Mouse (Mus musculus) mouse embryonic stem cell (cell line): ENCODE results near the gene Rmdn3.

Experiments used
- in situ Hi-C, 2 experiments: fragments of 300-500 bp; cut with MboI; formaldehyde crosslinking; loops; 1 replicate in 1 of 2; 3 replicates in 1 of 2; pipeline ENCODE4 v1.14.3; 2019 to 2020; ENCODE audit warnings: low sequenced_read_pairs in 2 of 2, low pct_unique_long_range_greater_than_20kb in 1 of 2, mixed read lengths in 1 of 2; ENCODE audit not compliant: unreplicated experiment in 1 of 2

Rmdn3 gene

DNA sequence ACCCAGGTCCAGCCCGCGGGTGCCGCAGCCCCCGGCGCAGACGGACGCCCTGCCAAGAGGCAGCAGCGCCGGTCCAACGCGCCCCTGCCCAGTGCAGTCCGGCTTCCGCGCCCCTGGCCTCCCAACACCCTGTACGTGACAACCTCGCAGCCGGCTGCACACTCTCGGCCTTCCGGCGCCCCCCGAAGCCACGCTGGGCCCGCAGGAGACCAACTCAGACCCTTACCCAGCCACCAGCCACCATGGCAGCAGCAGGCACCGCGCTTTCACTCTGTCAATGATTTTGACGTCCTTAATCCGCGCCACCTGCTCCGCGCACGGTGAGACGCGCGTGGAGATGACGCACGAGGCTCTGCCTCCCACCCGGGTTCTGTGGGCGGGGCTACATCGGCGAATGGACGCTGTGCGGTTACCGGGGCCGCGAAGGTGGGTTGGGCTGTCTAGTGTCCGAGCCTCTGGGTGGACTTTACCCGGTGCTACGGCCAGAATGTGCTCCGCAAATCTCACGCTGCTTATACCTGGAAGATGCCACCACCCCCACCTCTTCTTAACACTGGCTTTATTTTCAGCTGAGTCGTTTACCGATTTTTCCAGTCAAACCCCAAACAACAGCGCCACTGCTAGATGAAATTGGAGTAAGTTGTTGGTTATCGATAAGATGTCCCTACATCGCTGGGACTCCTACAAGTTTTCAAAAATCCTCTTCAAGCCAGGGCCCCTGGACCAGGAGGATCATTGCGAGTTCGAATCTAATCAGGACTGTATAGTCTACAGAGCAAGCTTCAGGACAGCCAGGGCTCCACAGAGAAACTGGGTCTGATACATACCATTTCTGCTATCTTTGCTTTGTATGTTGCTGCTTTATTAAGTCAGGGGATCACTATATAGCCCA is at the start of gene Rmdn3:
Rmdn3 (minus strand) TSS at position 354 of the 892 bp plus-strand sequence.
- in situ Hi-C loops, result no loop called here

DNA sequence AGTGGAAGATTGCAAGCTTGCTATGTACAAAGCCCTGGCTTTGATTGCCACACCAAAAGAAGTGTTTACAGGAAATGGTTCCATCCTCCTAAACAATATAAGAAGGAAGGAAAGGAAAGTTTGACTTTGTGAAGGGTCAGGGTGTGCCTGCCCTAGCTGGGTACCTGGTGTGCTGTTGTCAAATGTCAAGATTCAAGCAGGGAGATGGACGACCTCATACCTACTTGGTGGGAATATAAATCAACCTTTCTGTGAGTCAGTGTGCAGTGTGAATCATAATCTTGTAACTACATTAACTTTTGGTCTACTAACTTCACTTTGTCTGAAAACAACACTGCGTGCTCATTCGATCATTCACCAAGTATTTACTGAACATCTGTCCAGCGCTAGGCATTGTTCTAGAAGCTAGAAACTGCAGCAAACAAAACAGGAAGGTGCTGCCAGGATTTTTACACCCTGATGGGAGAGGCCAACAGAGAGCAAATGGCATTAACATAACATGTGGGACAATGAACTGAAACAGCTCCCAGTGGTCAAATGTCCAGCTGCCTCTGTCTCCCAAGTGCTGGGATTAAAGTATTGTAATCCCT is 47.1 kb upstream of the Rmdn3 start:
- in situ Hi-C loops, result no loop called here

DNA sequence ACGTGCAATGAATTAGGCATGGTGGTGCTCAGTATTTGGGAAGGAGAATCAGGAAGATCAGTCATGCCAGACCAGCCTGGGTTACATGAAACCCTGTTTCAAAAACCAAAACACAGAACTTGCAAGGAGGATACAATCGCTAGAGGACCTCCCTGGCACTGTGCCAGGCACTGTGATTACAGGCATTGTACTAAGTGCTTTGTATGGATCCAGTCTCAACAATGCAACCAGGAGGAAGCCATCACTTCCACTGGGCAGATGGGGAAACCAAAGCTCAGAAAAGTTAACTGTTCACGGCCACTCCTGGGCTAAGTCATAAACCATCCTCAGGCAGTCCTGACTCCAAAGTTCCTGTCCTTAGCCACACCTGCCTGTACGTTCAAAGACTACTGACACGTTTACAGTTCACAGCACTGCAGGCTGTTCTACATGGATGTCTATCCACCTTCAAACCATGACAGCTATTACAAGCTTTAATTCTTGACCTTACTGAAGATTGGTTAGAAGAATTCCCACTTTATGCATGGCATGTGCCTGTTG is 46.1 kb upstream of the Rmdn3 start:
- in situ Hi-C loops, result no loop called here

DNA sequence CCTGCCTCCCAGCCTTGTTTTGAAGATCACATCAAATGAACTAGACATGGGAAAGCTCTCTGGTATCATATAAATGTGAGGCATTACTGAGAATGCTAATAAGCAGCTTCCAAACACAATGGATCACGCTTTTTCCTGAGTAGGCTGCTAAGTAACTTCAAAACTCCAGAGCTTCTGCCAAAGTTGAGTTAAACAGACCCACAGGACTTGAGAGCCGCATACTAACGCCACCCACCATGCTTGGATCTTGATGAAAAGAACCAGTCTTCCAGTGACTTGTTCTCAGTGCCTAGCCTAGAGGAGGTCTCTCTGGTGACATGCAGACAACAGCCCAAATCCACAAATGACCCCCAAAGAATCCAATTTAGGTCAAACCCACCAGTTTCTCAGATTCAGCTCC is 42.1 kb upstream of the Rmdn3 start:
- in situ Hi-C loops, result no loop called here

DNA sequence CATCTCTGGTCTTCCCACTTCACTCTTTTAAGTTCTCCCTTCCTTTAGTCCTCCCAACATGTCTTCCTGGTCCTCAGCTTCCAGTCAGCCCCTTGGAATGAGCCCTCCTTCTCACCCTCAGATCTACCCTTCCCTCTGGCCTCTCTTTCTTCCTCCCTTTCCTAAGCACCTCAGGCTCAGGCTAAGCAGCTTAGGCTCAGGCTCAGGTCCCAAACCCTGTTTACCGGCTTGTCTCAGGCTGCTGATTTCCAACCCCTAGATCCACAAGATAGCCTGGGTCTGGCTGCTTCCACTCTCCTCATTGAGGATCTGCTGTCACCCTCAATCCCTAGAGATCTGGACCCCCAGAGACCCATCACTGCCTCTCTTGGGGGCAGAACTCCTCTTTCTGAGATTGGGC is 41.2 kb upstream of the Rmdn3 start:
- in situ Hi-C loops, result no loop called here

DNA sequence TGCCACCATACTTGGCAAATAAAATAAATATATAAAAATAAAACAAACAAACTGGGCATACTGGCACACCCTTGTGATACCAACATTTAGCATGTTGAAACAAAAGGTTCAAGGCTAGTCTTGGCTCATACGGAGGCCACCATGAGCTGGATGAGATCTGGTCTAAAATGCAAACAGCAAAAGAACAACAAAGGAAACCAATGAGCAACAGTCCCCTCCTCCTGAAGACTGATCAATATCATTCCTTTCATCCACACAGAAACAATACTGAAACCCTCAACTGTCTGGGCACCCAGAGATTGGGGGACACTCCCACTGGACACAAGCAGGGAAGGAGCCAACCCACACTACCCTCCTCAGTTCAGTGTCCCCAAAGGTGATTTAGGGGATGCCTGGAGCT is 40.7 kb upstream of the Rmdn3 start:
- in situ Hi-C loops, result no loop called here

DNA sequence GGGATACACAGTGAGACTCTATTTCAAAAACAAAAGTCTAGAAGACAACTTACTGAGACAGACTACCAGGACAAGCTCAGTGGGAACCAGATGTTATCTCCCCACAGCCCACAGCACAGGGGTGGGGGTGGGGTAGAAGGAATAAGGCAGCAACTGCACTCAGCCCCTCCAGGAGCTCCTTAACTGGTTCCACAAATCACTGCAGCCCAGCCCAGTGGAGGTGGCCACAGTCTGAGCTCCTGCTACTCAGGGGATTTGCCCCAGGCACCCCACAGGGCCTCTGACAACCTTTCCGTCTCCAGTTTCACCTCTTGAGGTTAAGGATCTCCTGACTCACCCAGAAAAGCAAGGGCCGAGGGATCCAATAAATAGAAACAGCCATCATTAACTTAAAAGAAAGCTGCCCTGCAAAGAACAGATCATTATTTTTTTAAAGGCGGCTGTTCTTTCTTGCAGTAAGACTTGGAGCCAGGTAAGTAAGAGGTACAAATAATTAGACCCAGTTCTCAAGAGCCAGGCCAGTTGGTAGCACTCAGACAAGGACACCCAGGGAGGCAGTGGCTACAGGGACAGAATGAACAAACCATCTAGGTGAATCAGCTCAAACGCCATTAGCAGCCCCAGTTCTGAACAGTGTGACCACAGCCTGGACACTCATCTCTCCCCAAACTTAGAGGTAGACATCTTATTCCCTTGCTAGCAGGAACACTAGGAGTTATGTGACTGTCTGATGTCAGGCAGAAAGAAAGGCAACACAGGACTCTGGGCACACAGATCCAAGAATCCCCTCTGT is 39.7 kb upstream of the Rmdn3 start:
- in situ Hi-C loops, result no loop called here

DNA sequence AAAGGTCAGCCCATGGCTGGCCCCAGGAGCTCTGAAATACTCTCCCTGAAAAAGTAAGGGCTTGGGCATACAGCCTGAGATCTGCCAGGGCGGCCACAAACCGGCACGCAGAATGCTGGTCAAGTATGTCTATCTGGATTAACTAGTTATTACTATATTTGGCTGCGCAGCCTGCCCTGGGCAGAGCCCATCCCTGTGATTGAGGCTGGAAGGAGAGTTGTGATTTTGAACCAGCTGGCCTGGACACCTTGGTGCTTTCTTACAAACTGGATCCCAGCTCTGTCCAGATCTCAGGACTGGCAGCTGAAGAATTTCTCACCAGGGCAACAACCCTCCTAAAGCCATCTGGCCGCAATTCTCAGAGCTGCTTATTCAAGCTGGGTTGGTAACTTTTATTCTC is 37.3 kb upstream of the Rmdn3 start:
- in situ Hi-C loops, result no loop called here

DNA sequence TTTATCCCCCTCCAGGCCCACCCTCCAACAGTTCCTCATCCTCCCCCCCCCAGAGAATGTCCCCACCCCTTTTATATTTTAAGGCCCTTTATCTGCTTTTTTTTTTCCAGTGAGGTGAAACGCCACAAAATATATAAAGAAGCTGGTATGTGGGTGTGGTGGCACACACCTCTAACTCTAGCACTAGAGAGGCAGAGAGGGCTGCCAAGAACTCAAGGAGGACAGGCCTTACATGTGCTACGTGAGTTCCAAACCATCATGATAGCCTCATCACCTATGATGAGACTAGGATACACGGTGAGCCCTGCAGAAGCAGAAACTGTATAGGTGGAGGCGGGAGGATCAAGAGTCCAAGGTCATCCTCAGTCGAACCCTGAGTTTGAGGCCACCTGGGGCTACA is 34.1 kb upstream of the Rmdn3 start:
- in situ Hi-C loops, result no loop called here

DNA sequence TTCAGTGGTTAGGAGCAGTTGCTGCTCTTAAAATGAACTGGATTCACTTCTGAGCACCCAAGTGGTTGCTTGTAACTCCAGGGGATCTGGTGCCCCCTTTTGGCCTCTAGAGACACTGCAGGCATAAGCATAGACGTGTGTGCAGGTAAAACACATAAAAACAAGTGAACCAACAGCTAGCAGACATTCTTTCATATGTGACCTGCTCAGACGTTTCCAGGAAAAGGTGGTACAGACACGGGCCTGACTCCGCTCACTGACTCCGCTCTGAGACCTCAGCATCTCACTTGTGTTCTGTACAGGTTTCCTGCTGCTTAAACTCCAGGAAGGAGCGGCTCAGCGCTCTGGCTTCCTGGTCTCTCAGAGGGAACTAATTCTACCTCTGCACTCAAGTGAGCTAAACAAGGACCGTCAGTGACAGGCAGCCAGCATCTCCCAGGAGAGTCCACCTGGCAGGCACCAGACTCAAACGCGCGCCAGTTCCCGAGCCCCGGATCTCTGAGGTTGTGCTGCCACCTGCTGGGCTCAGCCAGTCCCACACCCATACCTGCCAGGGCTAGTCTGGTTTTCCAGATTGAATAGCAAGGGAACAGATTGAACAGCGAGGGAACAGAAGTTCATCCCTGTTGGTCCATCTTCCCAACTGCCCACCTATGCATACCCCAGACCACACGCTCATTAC is 32.3 kb upstream of the Rmdn3 start:
- in situ Hi-C loops, result no loop called here

DNA sequence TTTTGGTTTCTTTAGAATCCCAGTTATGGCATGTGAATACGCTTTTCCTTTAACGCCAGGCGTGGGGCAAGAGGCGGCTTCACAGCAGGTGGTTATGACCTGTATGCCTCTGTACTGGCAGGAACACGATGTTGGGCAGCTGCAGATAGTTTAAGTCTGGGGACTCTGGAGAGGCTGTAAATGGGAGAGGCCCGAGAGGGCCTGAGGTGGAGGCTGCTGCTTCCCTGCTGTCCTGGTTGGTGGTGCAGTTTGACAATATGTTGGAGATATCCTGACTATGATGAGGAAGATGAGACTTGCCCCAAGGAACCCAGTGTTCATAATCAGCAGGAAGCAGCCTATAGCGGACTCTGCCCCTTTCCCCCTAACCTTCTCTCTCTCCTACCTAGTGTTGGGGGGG is 26.1 kb upstream of the Rmdn3 start:
- in situ Hi-C loops, result no loop called here

DNA sequence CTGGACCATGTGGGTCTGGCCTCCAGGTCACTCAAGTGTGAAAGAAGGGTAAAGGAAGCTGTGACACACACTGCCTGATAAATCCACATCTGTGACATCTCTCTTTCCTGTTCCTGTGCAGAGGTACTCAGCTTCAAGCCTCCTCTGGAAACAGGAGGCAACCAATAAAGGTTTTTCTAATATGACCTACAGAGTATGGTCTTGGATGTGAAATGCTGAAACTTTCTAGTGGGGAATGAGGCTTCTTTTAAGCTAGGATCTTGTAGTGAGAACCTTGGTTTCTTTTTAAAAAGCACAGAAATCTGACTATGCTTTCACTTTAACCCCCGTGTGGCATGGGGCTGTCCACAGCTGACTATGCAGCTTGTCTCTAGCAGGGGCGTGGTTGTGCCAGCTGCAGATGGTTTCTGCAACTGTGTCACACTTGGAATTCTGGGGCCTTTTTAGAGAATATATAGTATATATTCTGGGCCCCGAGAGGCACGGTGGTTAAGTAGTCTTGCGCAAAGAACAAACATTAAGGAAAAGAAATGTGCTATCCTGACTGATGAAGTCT is 20.6 kb upstream of the Rmdn3 start:
- in situ Hi-C loops, result no loop called here

DNA sequence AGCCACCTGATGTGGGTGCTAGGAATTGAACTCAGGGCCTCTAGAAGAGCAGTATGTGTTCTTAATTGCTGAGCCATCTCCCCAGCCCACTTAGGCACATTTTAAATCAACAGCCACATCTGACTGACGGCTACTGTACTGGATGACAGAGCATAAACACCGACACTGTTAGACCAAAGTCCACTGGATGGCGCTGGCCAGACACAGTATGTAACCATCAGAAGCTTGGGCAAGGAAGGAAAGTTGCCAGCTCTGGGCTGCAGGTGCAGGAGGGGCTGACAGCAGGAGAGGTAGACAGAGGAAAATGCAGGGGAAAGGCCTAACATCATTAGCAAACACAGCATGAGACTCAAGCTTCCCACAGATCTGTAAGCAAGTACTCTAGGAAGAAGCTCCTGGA is 19.9 kb upstream of the Rmdn3 start:
- in situ Hi-C loops, result no loop called here

DNA sequence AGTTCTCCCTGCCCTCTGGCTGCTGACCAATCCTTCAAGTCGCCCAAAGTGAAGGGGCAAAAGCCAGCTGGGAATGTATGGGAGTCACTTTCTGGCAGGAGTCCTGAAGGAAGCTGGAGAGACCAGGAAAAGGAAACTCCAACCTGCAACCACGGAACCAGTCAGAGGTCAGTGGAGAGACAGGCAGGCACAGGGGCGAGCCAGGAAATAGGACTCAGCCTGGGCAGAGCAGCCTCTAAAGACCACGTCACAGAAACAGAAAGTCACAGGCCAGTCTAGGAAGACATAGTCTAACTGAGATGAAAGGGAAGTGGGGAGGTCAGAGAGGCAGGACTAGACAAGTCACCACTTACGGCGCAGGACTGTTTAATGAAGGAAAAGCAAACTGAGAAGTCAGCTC is 18.8 kb upstream of the Rmdn3 start:
- in situ Hi-C loops, result no loop called here

DNA sequence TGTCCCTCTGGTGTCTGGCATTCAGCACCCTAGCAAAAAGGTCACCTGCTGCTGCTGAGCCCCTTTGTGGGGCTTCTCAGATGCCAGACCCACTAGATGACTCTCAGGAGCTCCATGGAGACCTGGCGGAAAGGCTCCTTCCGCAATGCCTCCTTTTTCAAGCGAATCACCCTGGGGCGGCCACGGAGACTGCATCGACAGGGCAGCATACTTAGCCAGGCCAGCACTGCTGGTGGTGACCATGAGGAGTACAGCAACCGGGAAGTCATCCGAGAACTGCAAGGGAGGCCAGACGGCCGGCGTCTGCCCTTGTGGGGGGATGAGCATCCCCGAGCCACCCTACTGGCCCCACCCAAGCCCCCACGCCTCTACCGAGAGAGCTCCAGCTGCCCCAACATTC is 18.0 kb upstream of the Rmdn3 start:
- in situ Hi-C loops, result no loop called here

DNA sequence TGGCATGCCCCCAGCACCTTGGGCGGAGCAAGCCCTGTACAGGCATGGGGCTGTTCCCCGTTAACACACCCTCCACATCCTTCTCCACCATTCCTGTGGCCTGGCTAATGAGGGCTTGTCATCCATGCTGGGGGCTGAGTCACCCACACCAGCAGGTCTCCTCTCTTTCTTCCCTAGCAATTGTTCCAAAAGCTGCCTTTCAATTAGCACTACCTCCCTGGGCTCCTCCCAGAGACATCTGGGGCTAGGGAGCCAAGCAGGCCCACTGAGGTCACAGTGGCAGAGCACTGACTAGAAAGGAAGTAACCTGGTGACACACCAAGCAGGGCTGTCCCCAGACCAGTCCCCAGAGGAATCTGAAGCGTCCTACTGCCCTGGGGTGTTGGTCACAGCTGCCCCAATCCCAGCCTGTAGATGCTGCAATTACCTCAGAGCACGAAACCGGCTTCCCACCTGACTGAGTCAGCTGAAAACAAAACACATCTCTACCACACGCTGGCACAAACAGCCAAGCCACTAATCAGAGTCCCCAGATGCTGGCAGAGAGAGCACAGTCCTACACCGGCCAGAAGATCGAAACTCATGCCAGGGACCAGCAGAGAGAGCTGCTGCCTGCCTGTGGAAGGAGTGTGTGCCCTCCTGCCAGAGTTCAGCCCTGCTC is 17.3 kb upstream of the Rmdn3 start, which contains the start of gene Gm14137:
Gm14137 (plus strand) TSS at position 519 of the 661 bp plus-strand sequence.
- in situ Hi-C loops, result no loop called here

DNA sequence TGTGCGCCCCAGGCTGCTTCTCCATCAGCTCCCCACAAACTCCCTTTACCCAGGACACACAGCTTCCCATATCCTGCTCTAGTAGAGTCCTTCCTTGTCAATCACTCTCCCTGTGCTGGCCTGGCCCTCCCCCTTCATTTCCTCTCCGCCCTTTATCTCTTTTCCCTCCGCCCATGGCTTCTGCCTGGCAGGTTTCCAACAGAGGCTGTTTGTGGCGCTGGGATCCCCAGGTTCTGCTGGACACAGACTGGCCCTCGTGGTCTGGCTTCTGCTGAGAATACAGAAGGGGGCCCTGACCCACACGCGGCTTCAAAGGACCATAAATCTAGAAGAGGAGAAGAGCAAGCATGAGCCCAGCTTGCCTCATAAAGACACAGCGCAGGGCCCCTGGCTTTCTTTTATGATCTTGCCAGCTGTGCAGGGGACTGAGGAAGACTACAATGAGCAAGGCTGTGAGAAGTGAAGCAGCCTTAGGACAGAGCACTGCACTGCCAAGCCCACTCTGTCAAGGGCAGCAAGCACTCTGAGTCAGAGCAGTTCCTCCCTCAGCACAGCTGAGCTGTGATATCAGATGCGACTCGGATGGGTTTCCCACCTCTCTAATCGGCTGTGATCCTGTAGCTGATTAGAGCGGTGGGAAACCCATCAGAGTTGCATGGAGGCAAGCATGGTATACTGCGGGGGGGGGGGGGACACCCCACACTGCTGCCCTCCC is 16.2 kb upstream of the Rmdn3 start:
- in situ Hi-C loops, result no loop called here
